Mouse (Mus musculus) hindlimb bud, embryonic 11.5 days (tissue): ENCODE measurements around the gene Slc25a21.

ENCODE experiments used
- DNase-seq: peaks from one replicate; pipeline ENCODE4 v3.0.0-alpha.2; 2012; ENCODE audit warnings: low read depth, low spot score; ENCODE audit errors: extremely low spot score

Slc25a21 gene

DNA sequence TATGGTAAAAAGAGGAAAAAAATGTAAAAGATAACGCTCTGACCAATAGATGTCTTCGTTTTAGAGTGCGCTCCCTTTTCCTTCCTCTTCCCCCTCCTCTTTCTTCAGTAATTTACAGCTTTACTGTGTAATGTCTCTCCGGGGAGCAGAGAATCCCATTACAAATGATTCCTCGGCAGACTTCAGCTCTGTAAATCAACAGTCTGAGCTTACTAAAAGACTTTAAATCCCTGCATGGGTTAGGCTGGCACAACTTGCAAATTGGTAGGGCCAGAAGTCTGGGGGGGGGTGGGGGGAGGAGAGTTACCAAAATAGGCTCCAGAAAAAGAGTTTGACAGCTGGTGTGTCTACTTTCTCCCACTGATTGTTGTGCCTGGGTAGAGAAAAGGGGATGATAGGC, 128.7 kb downstream of the Slc25a21 start:
- DNase-seq = no peak

GRCm38 (mm10) chr12:57019737-57020136, 177.5 kb downstream of the Slc25a21 start:
- no peak for DNase-seq

DNA sequence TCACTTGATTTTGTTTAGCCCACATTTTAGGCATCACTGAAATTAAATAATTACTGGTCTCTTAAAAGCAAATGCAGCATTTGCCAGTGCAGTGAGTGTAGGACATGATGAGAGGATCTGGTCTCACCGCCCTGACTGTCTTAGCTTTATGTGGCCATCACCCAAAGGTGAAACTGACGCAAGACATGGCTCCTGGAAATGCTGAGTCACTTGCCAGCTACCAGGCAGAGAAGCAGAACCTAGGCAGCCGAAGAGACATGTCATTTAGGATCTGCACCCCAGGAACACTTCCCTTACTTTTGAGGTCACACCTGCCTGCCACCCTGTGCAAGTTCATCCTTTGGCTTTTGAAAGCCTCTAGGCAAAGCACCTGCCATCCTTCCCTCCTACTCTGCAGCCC, 180.4 kb downstream of the Slc25a21 start:
- DNase-seq = no peak

GRCm38 (mm10) chr12:57016324-57016723, 180.9 kb downstream of the Slc25a21 start:
- DNase-seq = no peak

GRCm38 (mm10) chr12:57009010-57009409, 188.3 kb downstream of the Slc25a21 start:
- no peak for DNase-seq

DNA sequence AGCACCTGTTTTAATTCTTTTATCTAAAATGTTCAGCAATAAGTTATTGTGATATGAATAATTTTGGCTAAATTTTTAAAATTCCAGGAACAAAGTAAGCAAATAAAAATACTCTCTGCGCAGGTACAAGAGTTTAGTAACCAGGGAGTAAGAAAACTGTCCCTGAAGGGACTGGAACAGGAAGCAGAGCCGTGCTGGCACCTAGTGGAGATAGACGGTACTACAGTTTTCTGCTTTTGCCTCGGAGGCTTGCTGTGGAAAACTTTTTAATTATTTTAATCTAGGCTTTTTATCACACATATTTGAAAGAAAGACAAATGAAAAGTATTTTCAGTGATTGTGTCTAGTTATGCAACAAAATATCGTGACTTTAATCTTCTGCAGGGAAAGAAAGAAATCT, 211.2 kb downstream of the Slc25a21 start:
- peak; percentile 58 for DNase-seq

GRCm38 (mm10) chr12:56982066-56982626, 215.1 kb downstream of the Slc25a21 start:
- DNase-seq = no peak

DNA sequence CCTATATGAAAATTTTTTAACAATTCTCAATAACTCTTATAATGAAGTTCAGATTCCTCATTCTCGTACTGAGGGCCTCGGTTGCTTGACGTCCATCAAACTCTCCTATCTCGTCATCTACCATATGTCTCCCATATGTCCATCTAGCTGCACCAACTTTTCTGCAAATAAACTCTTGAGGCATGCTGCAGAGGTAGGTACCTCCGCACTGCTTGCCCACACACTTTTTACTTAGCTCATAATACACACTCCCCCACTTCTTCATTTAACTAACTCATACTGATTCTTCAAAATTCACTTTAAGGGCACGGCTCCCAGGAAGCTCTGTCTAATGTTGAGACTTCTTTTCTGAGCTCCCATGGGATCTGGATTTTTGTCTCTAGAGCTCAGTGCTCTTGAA, 222.0 kb downstream of the Slc25a21 start:
- no peak for DNase-seq

DNA sequence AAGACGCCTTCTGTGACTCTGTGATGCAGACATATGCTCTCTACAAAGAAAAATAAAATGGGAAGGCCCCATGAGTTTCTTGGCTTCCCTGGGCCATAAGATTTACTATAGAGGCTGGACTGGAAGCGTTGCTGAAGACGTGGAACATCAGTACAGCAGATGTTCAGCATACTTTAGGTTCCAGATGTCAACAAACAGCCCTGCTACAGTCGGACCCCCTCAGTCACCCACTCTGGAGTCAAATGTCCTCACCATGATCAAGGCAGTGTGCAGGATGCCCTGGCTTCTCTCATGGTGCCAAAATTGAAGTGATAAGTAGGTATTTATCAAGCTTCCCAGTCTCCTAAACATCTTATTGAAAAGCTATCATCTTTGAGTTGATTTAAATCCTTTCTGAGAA, 234.0 kb downstream of the Slc25a21 start:
- DNase-seq = no peak

GRCm38 (mm10) chr12:56959230-56960051, 237.8 kb downstream of the Slc25a21 start:
- DNase-seq = no peak

DNA sequence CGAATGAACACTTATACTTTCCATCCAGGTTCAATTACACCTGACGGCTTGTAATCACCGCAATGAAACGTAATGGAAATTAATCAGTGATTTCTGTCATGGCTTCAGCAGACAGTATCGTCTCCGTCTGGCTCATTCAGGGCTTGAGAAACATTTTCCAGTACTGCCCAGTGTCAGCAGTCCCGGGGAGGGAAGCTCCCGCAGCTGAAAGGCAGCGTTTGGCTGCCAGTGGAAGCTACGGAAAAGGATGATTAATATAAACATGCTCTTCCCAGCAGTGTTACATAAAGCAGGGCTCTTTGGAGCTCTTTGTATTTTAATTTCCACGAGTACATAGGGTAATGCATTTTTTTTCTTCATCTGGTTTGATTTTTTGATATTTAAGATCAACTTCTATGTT, 239.0 kb downstream of the Slc25a21 start:
- DNase-seq = no peak

DNA sequence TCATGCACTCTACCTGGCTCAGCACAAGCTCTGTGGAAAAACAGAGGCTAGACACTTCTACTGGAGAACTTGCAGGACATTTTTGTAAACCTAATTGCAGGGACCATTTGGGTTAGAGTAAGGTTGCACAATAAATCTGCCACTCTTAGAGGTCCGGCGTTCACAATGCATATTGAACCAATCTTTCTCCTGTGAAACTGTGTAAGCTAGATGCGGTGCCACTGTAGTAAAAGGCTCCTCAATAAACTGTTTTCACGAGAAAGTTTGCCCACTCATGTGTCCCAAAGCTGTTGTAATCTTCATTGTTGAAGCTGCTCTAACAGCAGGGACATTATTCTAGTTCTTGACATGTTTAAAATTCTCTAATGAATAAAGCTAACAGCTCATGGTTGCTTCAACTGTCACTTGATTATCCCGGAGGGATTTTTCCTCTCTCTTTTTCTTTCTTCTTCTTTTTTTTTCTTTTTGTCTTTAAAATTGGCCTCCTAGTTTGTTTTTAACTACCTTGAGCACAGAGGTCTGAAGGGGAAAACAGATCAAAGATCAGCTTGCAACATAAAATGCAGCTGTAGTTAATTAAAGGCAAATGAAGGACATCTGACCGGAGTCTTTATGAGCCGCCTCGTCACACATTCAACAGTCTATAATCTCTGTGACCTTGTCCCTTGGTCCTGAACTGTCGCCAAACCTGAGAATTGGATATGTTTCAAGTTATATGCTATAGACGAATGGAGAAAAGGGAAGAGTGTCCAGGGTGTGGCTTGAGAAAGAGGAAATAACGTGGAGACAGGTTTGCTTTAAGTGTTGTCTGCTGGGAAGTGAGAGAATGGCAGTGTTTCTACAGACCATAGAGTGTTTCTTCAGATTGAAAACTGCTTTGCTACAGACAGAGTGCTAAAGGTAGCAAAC, 245.3 kb downstream of the Slc25a21 start:
- peak; percentile 77 for DNase-seq

DNA sequence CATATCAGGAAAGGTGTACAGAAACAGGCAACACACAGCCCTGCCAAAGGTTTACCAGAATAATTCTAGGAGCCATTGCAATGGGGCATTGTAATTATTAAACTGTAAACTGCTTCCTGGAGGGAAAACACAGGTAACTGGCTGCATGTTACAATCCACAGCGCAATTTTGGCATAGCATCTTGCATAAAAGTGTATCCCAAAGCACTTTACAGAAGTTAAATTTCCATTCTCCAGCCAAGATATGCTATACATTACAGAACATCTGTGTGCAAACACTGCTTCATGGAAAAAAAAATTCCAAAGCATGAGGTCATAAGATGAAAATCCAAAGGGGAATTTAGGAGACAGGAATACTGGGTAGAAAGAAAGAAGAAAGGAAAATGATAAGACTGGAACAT, 253.0 kb downstream of the Slc25a21 start:
- no peak for DNase-seq

DNA sequence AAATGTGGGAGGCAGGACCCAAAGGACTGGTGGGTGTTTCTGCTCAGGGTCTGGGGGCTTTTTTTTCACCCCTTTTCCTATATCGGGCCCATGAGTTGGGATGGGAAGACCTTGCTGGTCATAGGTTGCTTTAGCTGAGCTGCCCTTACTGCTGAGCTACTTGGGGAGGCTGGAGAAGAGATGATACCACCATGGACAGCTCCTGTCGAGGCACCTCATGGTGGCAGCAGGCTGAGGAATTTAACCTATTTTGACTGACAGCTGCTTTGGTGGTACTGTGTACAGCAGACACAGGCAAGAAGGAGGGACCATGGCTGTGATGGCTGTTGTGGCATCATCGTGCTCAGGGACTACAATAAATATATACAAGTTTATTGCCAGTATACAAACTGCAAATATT, 256.4 kb downstream of the Slc25a21 start:
- DNase-seq = no peak

- DNase-seq = no peak
Measured at GRCm38 (mm10) chr12:56918145-56918544, 279.1 kb downstream of the Slc25a21 start.

DNA sequence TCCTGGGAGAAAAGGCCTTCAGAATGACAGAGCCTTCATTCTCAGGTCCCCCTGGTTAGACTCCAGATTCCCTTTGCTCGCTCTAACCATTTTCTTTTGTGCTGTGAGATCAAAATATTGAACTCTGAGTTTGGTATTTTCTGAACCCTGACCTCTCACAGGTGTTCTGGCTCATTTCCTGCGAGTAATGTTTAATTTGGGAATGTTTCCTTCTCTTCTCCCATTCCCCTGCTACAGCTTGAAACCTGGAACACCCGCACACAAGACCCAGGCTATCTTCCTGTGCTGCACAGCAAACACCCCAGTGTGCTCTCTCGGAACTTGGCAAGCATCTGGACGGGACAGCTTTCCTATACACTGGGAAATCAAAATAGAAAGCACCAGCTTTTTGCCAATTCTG, 290.8 kb downstream of the Slc25a21 start:
- no peak for DNase-seq

GRCm38 (mm10) chr12:56905652-56906305, 291.5 kb downstream of the Slc25a21 start:
- no peak for DNase-seq

DNA sequence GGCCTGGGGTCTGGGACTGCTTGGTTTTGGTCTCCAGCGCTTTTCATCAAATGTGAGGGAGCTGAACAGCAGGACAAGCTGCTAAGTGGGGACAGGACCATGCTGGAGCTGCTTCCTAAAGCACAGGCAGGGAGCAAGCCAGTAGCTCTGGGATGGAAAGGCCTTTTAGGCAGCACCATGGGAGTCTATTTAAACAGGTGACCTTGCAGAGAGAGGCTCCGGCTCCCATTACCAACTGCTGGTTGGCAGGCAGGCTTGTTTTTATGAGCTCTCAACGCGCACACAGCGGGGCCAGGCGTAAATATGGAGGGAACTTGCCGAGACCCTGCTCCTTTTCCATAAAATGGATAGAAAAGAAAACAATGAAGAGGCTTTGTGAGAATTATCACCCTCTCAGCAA, 292.1 kb downstream of the Slc25a21 start:
- no peak for DNase-seq

DNA sequence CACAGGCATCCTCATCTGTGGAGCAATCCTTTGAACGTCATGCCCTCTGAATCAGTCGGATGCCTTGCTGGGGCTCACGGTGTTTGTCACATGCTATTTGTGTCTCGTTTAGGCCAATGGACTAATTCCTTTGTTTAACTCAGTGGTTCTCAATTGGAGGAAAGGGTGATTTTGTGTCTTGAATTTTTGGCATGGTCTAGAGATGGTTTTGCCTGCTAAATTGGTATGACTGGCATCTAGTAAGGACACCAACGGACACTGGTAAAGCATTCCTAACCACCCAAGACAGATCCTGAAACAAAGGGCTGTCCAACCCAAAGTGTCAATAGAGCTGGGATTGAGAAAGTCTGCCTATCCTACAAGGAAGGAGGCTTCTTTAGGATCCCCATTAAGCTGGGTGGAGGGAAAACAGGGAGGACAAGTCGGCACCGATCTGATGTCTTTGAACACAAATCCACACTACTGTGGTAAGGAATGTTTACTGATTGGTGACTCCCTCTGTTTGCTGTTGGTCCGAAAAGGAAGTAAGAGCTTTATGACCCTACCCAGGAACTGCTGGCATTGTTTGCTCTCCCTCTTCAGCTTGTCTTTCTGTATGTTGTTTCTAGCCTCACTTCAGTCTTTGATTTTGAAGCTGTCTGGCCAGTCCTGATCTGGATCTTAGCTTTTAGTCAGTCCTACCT, 294.4 kb downstream of the Slc25a21 start:
- DNase-seq = no peak

DNA sequence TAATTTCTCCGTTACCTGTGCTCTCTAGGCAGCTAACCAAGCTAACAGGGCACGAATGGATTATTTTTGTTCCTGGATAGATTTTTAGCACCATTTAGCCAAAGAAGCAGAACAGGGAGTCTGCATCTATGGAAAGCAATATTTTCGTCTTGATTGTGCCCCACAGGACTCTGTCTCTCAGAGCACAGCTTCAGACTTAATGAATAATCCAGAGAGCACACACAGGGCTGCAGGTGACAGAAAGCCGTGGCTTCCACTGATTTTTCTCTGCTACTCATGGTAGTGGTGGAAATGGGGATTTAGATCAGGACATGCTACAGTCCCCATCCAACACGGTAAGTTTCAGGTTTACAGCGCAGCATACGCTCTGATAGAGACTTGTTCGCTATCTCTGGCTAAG, 299.3 kb downstream of the Slc25a21 start:
- no peak for DNase-seq
